Mouse (Mus musculus) small intestine, adult 2 months (tissue): ENCODE data around the gene Ephb6. TPM values are rescaled to one million over a fixed set of nuclear protein-coding genes. Genes with fewer than 3 reads are reported as not detected.

Experiments
- H3K27ac ChIP-seq: fragments of 200-500 bp; 2 replicates; pipeline ENCODE4 v1.5.1; 2012; ENCODE audit warnings: low read depth, low read length, control low read depth, inconsistent platforms; ENCODE audit not compliant: insufficient read depth
- H3K27me3 ChIP-seq: fragments of 200-500 bp; 2 replicates; pipeline ENCODE4 v1.6.1; 2012; ENCODE audit warnings: mild to moderate bottlenecking, moderate library complexity, low read length, inconsistent platforms; ENCODE audit not compliant: control insufficient read depth, insufficient read depth
- H3K36me3 ChIP-seq: fragments of 200-500 bp; 2 replicates; pipeline ENCODE4 v1.6.1; 2012; ENCODE audit warnings: mild to moderate bottlenecking, low read length, control low read depth, inconsistent platforms; ENCODE audit not compliant: control insufficient read depth, insufficient read depth
- H3K4me1 ChIP-seq: fragments of 200-500 bp; 2 replicates; pipeline ENCODE4 v1.6.1; 2012; ENCODE audit warnings: low read length, inconsistent platforms, mixed read lengths; ENCODE audit not compliant: control insufficient read depth, insufficient read depth, insufficient read length
- H3K4me3 ChIP-seq: fragments of 200-500 bp; 2 replicates; pipeline ENCODE4 v1.5.1; 2012; ENCODE audit warnings: low read depth, mild to moderate bottlenecking, control low read depth, inconsistent platforms, low read length, moderate library complexity
- CTCF ChIP-seq: fragments of 200-500 bp; IDR thresholded peaks from 2 replicates; pipeline ENCODE4 v1.5.1; 2012; ENCODE audit warnings: low read depth, mild to moderate bottlenecking, control low read depth, inconsistent platforms, low read length, moderate library complexity, mixed read lengths; ENCODE audit not compliant: insufficient replicate concordance, insufficient read length; ENCODE audit errors: extremely low read depth
- POLR2A ChIP-seq: fragments of 200-500 bp; IDR thresholded peaks from 2 replicates; pipeline ENCODE4 v1.6.1; 2012; ENCODE audit warnings: low read depth, mild to moderate bottlenecking, control low read depth, inconsistent platforms, low read length, moderate library complexity
- WGBS: fragments of 180-500 bp; shearing (Covaris S2); methylation state at CpG from one replicate; pipeline ENCODE4 v1.1.7; 2018; 5-methylcytosine and 5-hydroxymethylcytosine counted together
- polyA plus RNA-seq: library from polyadenylated mRNA; depleted of rRNA; stranded (reverse); fragments of >200 nt; gene quantifications from 2 replicates; pipeline ENCODE4 v1.2.3, GENCODE M21; 2012

Ephb6 gene
- polyA plus RNA-seq, 1 experiment: 2.1 TPM

DNA sequence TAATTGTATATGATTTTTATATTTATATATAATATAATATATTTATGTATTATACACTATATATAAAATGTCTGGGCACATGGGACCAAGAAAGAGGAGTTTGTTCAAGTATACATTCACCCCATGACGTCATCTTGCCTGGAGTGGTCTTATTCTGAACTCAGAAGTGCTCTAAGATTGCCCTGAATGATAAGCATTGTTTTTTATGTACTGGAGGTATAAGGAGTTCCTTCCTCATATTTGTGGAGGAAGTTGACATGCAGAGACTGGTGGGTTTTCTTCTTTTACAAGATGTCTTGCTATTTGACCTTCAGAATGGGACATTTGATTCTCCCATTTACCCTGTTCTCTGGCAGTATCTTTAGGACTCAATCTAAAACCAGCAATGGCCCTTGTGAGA is 22.9 kb downstream of the Ephb6 start:
- Histone ChIP-seq H3K36me3 (no peaks in the 10 kb centered on the region), H3K27ac (no peak overlapping the region), H3K4me1 (no peaks in the 10 kb centered on the region), H3K27me3 (no peaks in the 10 kb centered on the region), H3K4me3 (no peak overlapping the region)
- WGBS: 69% methylated on average over 1 of the region's 1 CpGs
- TF ChIP-seq CTCF (no peak), POLR2A (no peak)

DNA sequence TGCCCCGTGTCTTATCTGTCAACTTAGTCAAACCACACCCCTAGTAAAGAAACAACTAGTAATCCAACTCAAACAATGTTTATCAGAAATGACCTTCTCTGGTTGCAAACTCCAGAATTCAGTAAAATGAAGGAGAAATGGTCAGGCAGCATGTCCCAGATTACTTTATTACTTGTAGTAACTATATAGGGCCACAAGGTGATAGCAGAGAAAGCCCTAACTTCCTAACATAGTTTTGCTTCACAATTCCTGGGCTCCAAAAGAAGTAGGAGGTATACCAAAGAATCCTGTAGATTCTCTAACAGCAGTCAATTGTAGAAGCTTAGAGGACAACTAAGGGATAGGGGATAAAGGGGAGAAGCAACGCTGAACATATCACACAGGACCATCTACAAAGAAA is 25.5 kb downstream of the Ephb6 start:
- no peak overlapping the region for H3K27ac ChIP-seq
- no peak overlapping the region for H3K4me3 ChIP-seq
- no peaks in the 10 kb centered on the region for H3K27me3 ChIP-seq
- WGBS: 37% methylated on average over 2 of the region's 2 CpGs
- no peaks in the 10 kb centered on the region for H3K4me1 ChIP-seq
- H3K36me3 ChIP-seq: no peaks in the 10 kb centered on the region
- TF ChIP-seq POLR2A (no peak), CTCF (no peak)

DNA sequence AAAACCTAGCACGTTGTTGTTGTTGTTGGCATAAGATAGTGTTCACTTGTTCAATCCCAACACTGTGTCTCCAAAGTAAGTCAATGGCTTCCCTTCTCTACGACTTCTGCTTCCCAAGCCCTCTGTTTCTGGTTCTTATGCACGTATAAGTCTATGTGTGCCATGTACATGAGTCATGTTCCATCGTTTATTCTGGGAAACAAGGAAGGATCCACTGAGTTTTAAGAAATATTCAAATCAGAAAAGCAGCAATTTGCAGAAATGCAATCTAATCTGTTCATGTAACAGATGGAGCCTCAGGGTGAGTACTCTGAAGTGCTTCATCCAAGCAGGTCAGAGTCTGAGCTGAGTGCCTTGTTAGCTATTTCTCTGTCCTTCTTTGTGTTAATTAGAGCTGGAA is 26.3 kb downstream of the Ephb6 start:
- H3K4me3 ChIP-seq: no peak overlapping the region
- H3K4me1 ChIP-seq: no peaks in the 10 kb centered on the region
- 85% methylated on average over 4 of the region's 4 CpGs for WGBS
- no peak overlapping the region for H3K27ac ChIP-seq
- no peaks in the 10 kb centered on the region for H3K36me3 ChIP-seq
- H3K27me3 ChIP-seq: no peaks in the 10 kb centered on the region
- TF ChIP-seq CTCF: no peak
- no peak for TF ChIP-seq POLR2A

DNA sequence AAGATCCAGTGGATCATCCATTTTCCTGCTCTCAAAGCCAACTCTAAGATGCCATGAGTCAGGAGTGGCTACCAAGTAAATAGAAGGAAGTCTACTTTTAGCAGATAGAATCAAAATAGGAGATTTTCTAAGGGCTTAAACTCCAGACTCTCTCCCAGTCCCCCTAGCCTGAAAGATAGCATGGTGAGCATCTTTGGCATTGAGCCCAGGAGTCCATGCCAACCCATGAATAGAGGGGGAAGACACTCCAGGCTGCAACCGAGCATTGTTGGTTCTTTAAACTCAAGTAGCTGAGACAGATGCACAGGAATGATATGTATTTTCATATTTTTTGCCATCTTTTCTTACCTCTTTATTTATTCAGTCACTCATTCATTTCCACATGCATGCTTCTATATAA is 29.9 kb downstream of the Ephb6 start:
- no peaks in the 10 kb centered on the region for H3K27me3 ChIP-seq
- no peaks in the 10 kb centered on the region for H3K36me3 ChIP-seq
- no peak overlapping the region for H3K4me3 ChIP-seq
- H3K4me1 ChIP-seq: no peaks in the 10 kb centered on the region
- no peak overlapping the region for H3K27ac ChIP-seq
- TF ChIP-seq CTCF (no peak), POLR2A (no peak)
- 45% methylated on average over 1 of the region's 1 CpGs for WGBS

DNA sequence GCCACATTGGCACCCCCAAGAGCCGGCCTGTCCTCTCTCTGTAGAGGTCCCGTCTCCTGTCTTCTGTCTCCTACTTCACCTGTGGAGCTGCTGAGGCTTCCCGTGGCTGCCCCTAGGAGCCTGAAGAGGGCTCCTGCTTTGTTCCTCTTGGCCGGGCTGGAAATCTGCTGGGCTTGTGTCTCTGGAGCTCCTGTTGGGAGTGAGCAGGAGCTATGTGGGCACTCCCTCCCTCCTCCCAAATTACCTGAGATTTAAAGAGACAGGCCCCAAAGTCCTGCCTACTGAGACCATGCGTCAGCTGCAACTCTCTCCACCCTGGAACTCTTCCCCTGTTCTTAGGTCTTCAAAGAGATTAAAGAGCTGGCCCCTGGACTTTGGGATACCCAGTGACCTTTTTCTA is 30.9 kb downstream of the Ephb6 start, which contains the start of gene Trpv6:
Gene Trpv6, minus strand, starts transcription at position 228 of the 400 bp plus-strand sequence.
- Histone ChIP-seq H3K4me3 (peak within 1 kb of the TSS; percentile 9; the same call in 1 of the 2 replicates), H3K4me1 (no peaks in the 10 kb centered on the region), H3K36me3 (no peaks in the 10 kb centered on the region), H3K27ac (no peak within 1 kb of the TSS), H3K27me3 (no peaks in the 10 kb centered on the region)
- TF ChIP-seq CTCF: no peak
- no peak for TF ChIP-seq POLR2A
- 27% methylated on average over 5 of the region's 5 CpGs for WGBS

DNA sequence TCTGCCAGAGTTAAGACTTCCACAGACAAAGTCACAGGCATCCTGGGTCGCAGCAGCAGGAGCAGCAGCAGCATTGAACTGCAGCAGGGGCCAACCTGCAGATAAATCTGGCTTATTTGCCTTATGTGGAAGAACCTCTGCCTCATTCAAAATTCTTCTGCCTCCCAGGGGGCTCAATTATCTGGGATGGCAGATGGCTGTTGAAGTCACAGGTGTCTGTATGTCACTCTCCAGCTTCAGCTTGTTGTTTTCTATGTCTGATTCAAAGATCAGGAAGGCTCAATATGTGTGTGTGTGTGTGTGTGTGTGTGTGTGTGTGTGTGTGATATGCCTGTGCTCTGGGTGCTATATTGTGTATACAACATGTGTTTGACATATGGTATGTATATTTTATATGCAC is 32.1 kb downstream of the Ephb6 start:
- TF ChIP-seq POLR2A (no peak), CTCF (no peak)
- Histone ChIP-seq H3K27me3 (no peaks in the 10 kb centered on the region), H3K4me1 (no peaks in the 10 kb centered on the region), H3K27ac (no peak overlapping the region), H3K36me3 (no peaks in the 10 kb centered on the region), H3K4me3 (no peak overlapping the region)
- WGBS: 60% methylated on average over 1 of the region's 1 CpGs

DNA sequence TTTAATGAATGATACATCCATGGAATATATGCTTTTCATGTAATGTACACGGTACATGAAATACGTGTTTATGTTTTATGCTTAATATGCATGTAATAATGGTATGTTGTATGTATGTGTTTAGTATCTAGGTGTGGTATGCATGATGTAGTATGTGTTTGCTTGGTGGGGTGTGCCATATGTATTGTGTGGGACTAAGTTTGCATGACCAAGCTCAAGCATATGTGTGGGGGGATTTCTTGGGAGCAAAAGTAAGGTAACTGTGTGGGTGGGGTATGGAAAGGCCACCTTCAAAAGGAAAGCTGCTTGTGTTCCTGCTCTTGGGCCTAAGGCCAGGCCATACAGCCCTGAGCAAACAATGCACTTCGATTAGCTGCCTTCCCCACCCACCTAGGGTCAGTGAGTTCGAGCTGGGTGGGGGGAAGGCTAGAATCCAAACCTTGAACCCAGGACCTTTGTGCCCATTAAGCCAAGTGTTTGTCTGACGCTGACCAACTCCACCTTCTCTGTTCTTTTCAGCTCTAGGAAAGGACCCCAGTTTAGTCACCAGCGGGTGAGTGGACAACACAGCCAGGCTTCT is 32.7 kb downstream of the Ephb6 start:
- H3K4me1 ChIP-seq: no peaks in the 10 kb centered on the region
- TF ChIP-seq POLR2A: no peak
- no peak for TF ChIP-seq CTCF
- H3K27me3 ChIP-seq: no peaks in the 10 kb centered on the region
- no peak overlapping the region for H3K27ac ChIP-seq
- WGBS: 52% methylated on average over 6 of the region's 6 CpGs
- no peaks in the 10 kb centered on the region for H3K36me3 ChIP-seq
- no peak overlapping the region for H3K4me3 ChIP-seq
